Mouse (Mus musculus) ES-Bruce4 (cell line): ENCODE measurements at regions not wholly inside any gene's neighbourhood (a gene's known extent, or its start where the extent isn't known, plus 50 kb on each side); places are given as distances from the start of the nearest gene placed in this dataset.

ENCODE experiments used
- CTCF ChIP-seq: IDR thresholded peaks from one replicate; pipeline ENCODE4 v1.8.1; 2011; ENCODE audit warnings: low read depth, low read length
- EP300 ChIP-seq: IDR thresholded peaks from 2 replicates; pipeline ENCODE4 v1.6.1; 2011; ENCODE audit warnings: low read depth, low read length; ENCODE audit not compliant: insufficient read depth
- POLR2A ChIP-seq: IDR thresholded peaks from one replicate; pipeline ENCODE4 v1.8.1; 2011; ENCODE audit warnings: low read length; ENCODE audit not compliant: insufficient read depth

DNA sequence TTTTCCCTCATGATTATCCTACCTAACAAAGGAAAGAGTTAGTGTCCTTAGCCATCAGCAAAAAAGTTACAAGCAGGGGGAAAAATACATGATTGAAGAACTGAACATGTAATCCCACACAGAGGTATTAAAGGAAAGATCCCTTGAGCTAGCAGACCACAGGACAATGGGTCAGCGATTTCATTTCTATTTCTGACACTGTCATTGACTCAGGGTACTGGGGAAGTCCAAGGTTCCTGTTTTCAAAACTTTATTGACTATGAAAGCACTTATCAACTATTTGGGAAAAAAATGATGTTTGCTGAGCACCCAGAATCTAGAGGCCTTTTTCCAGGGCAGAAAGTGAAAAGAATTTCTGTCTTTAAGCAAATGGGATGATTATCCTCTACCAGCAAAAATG, 1513.7 kb downstream of the 4930444P10Rik start:
- TF ChIP-seq CTCF (no peak), EP300 (no peak), POLR2A (no peak)
